Mouse (Mus musculus): ENCODE results near the gene Sppl2b. TPM values are rescaled to one million over a fixed set of nuclear protein-coding genes. Genes with fewer than 3 reads are reported as not detected.

The Sppl2b gene
- total and polyA plus RNA-seq, 2 experiments: 6.5 to 40.1 TPM

DNA sequence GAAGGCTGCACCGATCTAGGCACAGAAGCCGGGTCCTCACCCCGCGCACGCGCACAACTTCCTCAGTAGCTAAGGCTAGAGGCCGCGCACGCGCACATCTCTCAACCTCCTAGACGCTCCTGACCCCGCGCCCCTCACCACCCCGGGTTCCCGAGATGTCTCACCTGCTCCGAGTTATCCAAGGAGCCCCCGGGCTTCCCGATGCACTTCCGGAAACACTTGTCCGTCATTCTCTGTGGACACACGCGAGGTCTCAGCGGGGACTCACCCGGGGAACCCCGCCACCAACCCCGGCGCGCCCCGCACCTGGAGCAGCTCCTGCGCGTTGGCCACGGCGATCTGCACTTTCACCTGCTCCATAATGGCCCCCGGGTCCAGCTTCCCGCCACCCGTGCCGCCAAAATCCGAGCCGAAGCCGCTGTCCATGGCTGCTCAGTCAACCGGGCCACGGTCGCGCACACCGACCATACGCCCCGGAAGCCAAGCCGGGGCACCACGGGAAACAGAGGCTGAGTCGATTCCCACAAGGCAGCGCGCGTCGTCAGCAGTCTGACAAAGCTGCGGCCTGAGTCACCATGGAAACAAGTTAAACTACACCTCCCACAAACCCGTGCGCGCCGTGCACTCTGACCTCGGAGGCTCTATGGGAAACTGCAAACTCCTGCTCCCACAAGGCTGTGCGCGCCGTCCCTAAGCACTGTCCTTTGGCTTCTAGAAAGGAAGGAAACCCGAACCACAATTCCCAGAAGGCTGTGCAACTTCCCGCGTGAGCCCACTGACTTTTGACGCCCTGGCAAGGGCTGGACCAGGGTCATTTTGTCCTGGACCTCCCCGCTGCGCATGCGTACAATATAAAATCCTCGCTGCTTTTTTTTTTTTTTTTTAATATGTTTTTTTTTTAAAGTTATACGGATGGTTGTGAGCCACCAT is 45.5 kb downstream of the Sppl2b start, which contains the start of gene Timm13:
TSS of gene Timm13 (minus strand) at position 652 of the 930 bp plus-strand sequence.
- Histone ChIP-seq H3K4me1 (ENCODE audit: control insufficient read depth, insufficient read depth, low read length) (peaks cover 10% of the 10 kb centered on the region), H3K27ac (replicated peaks; ENCODE audit: insufficient read depth, low read depth, low read length) (peak within 1 kb of the TSS; percentile 67), H3K36me3 (ENCODE audit: control insufficient read depth, insufficient read depth, low read length) (no peaks in the 10 kb centered on the region), H3K79me2 (ENCODE audit: control insufficient read depth, insufficient read depth, low read length) (peaks cover 3% of the 10 kb centered on the region; the same call in 1 of the 2 replicates), H3K9ac (ENCODE audit: low read depth, low read length) (peak within 1 kb of the TSS; percentile 84), H3K27me3 (ENCODE audit: control insufficient read depth, insufficient read depth, low read length) (no peaks in the 10 kb centered on the region), H3K4me3 (ENCODE audit: insufficient read depth, low read depth, low read length) (peak within 1 kb of the TSS; percentile 74)
- TF ChIP-seq POLR2A (IDR thresholded peaks at IDR 0.05; ENCODE audit: extremely low read depth, insufficient read depth, low read length) (peak; percentile 61; the same call in 1 of the 2 replicates), CTCF (IDR thresholded peaks at IDR 0.05; ENCODE audit: low read depth, low read length) (no peak)
- WGBS: under 1% methylated on average over 72 of the region's 72 CpGs
- peak; percentile 100 for DNase-seq (ENCODE audit: extremely low read depth, low read depth, low spot score)

DNA sequence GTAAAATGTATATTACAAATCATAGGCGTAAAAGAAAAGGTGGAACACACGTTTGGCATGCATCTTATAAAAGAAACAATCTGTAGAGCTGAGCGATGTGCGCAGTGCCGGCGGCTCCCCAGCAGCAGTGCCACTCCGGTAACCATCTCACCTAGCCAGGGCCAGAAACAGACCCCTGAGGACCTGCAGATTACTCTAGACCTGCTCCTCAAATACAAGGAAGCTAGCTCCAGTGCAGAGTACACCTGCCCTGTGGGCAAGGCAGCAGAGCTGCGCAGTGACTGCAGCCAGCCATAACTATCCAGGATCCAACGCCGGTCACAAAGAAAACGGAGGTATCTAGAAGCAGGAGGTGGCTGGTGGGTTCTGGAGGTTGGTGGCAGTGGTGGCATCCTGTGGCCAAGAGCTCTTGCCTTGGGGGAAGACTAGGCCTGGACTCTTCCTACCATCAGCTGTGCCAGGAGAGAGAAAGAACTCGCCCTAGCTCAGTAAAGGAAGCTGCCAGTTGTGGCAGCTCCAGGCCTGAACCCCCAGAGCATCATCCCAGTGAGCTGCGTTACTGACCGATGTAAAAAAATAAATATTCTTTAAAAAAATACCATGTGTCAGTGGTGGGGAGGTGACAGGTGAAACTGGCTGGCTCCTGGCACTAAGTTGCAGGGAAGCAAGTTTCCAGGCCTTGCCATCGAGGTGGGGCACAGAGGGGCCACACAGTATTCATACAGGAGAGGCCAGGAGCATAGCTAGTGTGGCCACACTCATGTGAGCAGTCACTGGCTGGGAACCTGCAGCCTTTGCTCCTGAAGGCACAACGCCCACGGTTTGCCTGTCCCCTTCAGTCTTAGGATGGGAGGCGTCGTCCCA is 46.6 kb downstream of the Sppl2b start:
- H3K79me2 ChIP-seq (ENCODE audit: control insufficient read depth, insufficient read depth, low read length): peaks cover 3% of the 10 kb centered on the region; the same call in 1 of the 2 replicates
- H3K9ac ChIP-seq (ENCODE audit: low read depth, low read length): peak overlapping the region; percentile 20
- peak overlapping the region; percentile 48 for H3K27ac ChIP-seq (replicated peaks; ENCODE audit: insufficient read depth, low read depth, low read length)
- WGBS: 89% methylated on average over 19 of the region's 19 CpGs
- no peak for DNase-seq (ENCODE audit: extremely low read depth, low read depth, low spot score)
- H3K4me1 ChIP-seq (ENCODE audit: control insufficient read depth, insufficient read depth, low read length): peaks cover 10% of the 10 kb centered on the region
- no peaks in the 10 kb centered on the region for H3K36me3 ChIP-seq (ENCODE audit: control insufficient read depth, insufficient read depth, low read length)
- peak overlapping the region; percentile 8; the same call in 1 of the 2 replicates for H3K4me3 ChIP-seq (ENCODE audit: insufficient read depth, low read depth, low read length)
- TF ChIP-seq POLR2A (IDR thresholded peaks at IDR 0.05; ENCODE audit: extremely low read depth, insufficient read depth, low read length) (no peak), CTCF (IDR thresholded peaks at IDR 0.05; ENCODE audit: low read depth, low read length) (no peak)
- no peaks in the 10 kb centered on the region for H3K27me3 ChIP-seq (ENCODE audit: control insufficient read depth, insufficient read depth, low read length)

GRCm38 (mm10) chr10:80902273-80902940 is 47.3 kb downstream of the Sppl2b start:
- Histone ChIP-seq H3K4me3 (ENCODE audit: insufficient read depth, low read depth, low read length) (no peak overlapping the region), H3K27ac (replicated peaks; ENCODE audit: insufficient read depth, low read depth, low read length) (no peak overlapping the region), H3K4me1 (ENCODE audit: control insufficient read depth, insufficient read depth, low read length) (peaks cover 10% of the 10 kb centered on the region), H3K27me3 (ENCODE audit: control insufficient read depth, insufficient read depth, low read length) (no peaks in the 10 kb centered on the region), H3K9ac (ENCODE audit: low read depth, low read length) (no peak overlapping the region), H3K36me3 (ENCODE audit: control insufficient read depth, insufficient read depth, low read length) (no peaks in the 10 kb centered on the region), H3K79me2 (ENCODE audit: control insufficient read depth, insufficient read depth, low read length) (peaks cover 3% of the 10 kb centered on the region; the same call in 1 of the 2 replicates)
- TF ChIP-seq POLR2A (IDR thresholded peaks at IDR 0.05; ENCODE audit: extremely low read depth, insufficient read depth, low read length): no peak
- no peak for TF ChIP-seq CTCF (IDR thresholded peaks at IDR 0.05; ENCODE audit: low read depth, low read length)
- DNase-seq (ENCODE audit: extremely low read depth, low read depth, low spot score): no peak
- 95% methylated on average over 9 of the region's 9 CpGs for WGBS

DNA sequence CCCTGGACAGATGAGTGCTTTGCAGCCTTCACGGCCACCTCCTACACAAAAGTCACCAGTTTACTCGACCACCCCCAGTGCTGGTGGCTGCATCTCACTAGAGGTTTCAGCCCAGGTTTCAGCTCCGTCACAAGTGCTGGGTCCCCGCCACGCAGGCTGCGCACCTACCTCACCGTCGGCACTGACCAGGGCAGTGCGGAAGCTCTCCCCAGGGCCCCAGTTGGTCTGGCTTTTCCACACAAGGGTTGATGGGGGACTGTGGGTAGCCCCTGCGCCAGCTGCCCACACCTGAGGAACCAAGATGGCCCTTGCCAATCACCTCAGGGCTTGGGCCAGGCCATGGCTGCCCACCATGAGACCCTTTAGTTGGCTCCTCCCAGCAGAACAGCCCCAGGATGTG is 48.2 kb downstream of the Sppl2b start:
- Histone ChIP-seq H3K27ac (replicated peaks; ENCODE audit: insufficient read depth, low read depth, low read length) (no peak overlapping the region), H3K36me3 (ENCODE audit: control insufficient read depth, insufficient read depth, low read length) (no peaks in the 10 kb centered on the region), H3K4me3 (ENCODE audit: insufficient read depth, low read depth, low read length) (no peak overlapping the region), H3K79me2 (ENCODE audit: control insufficient read depth, insufficient read depth, low read length) (peaks cover 3% of the 10 kb centered on the region; the same call in 1 of the 2 replicates), H3K9ac (ENCODE audit: low read depth, low read length) (no peak overlapping the region), H3K4me1 (ENCODE audit: control insufficient read depth, insufficient read depth, low read length) (peaks cover 10% of the 10 kb centered on the region), H3K27me3 (ENCODE audit: control insufficient read depth, insufficient read depth, low read length) (no peaks in the 10 kb centered on the region)
- 94% methylated on average over 10 of the region's 10 CpGs for WGBS
- no peak for DNase-seq (ENCODE audit: extremely low read depth, low read depth, low spot score)
- TF ChIP-seq POLR2A (IDR thresholded peaks at IDR 0.05; ENCODE audit: extremely low read depth, insufficient read depth, low read length) (no peak), CTCF (IDR thresholded peaks at IDR 0.05; ENCODE audit: low read depth, low read length) (no peak)

- Histone ChIP-seq H3K27me3 (ENCODE audit: control insufficient read depth, insufficient read depth, low read length) (no peaks in the 10 kb centered on the region), H3K79me2 (ENCODE audit: control insufficient read depth, insufficient read depth, low read length) (0 out of 2 replicates have a peak, but pooled peaks cover under 1% of the 10 kb centered on the region), H3K4me1 (ENCODE audit: control insufficient read depth, insufficient read depth, low read length) (peaks cover 10% of the 10 kb centered on the region), H3K4me3 (ENCODE audit: insufficient read depth, low read depth, low read length) (no peak overlapping the region), H3K9ac (ENCODE audit: low read depth, low read length) (no peak overlapping the region), H3K27ac (replicated peaks; ENCODE audit: insufficient read depth, low read depth, low read length) (no peak overlapping the region), H3K36me3 (ENCODE audit: control insufficient read depth, insufficient read depth, low read length) (no peaks in the 10 kb centered on the region)
- no peak for DNase-seq (ENCODE audit: extremely low read depth, low read depth, low spot score)
- TF ChIP-seq CTCF (IDR thresholded peaks at IDR 0.05; ENCODE audit: low read depth, low read length) (no peak), POLR2A (IDR thresholded peaks at IDR 0.05; ENCODE audit: extremely low read depth, insufficient read depth, low read length) (no peak)
- 89% methylated on average over 28 of the region's 28 CpGs for WGBS
These were observed 49.1 kb downstream of the Sppl2b start for GRCm38 (mm10) chr10:80904004-80904693.
